Mouse (Mus musculus): ENCODE results near the gene Rorb.

The Rorb gene

DNA sequence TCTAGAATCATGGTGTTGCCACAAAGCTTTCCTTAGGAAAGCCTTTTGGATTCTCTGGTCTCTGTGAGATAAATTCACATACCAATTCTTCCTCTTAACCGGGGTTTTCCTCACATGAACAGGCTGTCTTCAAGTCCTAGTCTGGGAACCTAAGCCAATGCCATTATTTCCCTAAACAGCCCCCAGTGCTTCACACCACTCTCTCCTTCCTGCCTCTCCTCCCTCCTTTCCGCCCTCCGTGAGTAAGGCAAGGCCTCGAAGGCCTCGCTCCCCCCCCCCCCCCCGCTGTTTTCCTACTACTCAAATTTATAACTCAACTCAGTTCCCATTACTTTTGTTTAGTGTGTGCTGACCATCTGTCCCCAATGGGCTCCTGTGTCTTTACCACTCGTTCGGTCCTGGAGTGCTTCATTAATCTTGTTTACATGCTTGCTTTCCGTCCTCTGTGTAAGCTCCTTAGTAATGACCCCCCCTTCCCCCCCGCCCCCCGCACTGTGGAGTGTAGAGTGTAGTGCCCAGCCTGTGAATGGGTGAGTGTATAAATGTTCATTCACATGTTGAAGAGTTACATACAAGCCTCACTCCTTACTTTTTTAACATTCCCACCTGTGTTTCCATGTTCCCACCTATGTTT, 106.9 kb downstream of the Rorb start:
- DNase-seq = no peak

DNA sequence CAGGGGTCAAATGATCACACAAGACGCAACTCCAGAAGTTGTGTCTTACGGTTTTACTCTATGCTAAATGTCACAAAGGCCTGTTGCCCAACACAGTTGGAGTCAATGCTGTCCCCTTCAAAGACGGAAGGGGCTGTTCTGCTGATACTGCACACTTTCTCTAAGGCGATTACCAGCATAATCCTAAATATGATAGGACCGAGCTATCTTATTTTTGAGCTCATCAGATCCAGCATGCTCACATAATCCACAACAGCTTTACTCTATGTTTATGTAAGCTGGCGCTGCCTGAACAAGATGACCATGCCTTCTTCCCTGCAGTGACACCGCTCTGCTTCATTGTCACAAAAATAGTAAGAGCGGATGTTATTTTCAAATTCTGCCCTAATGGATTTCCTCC, 112.0 kb downstream of the Rorb start:
- DNase-seq = no peak

DNA sequence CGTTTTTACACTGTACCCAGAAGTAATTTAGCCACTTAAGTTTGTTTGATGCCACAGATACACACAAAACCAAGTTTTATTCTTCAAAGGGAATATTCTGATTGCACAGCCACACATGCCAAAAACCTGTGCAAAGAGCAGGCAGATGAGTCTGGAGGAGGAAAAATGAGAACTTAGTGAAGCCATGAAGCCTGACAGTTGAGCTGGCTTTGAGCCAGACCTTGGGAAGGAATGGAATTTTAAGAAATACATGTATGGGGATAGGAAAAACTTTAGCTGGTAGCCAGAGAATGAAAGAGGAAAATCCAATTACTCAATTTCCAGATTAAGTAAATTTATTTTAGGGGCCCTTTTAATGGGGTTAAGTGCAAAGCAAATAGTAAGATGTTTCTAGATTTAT, 113.3 kb downstream of the Rorb start:
- no peak for DNase-seq

DNA sequence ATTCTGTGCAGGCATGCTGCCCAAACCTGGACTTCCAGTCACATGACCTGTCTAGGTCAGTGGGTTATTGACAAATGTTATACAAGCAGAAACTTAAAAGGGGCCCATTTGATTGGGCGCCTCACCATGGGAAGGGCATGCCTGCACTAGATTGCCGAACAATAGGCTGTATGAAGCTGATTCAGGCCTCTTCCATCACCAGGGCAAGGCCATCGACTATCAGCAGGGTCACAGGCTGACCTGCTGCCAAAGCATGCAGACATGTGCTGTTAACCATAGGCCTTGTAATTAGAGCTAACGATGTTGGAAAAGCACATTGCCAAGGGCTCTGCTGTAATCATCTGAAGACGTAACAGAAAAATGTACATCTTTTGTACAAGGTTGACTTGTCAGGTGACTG, 131.0 kb downstream of the Rorb start:
- DNase-seq = no peak

DNA sequence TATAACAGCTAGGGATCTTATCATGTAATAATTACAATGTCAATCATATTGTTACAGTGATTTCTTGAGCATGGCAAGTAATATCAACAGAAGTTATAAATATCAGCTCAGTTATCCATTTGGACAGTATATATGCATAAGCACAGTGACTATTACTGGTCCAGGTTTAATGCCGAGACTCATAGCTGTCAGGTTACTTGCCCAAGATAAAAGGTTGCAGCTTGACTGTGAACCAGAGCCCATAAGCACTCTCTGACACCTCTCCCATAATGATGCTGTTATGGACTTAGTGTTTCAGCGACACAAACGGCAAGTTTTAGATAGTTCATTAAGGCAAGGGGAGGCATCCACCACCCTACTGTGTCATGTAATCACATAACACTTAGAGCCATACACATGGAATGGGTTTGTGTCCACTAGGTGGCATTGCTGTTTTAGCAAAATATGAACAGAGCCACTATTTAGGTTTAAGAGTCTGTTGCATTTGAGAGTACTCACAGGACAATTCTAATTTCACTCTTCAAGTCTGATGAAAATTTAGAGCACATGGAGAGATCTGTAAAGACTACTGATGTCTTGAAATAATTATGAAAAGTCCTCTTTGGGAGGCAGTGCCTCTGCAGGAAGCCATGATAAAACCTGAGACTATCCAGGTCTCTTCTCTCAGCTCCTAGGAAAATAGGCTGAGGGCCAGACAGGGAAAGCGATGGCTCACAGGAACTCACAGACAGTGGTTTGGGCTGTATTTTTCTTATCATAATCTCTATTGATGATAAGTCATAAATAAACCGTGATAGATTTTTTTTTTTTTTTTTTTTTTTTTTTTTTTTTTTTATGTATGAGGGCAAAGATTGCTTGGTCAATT, 136.0 kb downstream of the Rorb start:
- no peak for DNase-seq

DNA sequence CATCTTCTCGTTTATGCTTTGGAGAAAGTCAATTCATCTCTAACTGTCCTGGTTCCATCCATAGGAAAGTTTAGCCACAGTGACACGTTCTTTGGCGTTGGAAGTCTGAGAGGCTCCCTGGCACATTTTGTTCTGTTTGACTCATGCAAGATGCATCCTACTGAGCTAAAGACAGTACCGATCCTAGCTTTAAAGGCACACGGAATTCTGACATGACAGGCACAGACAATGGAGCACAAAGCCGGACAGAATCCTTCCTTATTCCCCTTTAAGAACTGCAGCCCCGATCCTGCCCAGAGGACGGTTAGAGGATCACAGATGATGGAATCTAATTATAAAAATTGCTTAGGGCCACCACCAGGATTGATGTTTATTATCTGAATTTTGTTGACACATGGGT, 141.6 kb downstream of the Rorb start:
- no peak for DNase-seq

DNA sequence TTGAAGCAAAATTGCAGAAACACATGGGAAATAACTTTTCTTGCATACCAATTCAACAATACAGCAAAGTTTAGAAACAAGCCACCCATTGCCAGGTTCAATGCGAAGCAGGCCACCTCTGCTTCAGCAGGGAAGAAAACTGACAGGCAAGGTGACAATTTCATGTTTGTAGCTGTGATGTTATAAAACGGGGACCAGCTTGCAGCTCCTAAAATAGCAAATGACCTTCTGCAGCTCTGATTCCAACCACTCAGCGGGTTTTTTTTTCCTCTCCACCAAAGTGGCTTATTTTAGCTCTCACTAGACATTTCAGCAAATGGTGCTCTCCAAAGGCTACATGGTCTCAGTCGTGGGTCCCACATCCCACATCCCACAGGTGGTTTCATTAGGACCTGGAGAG, 143.7 kb downstream of the Rorb start:
- no peak for DNase-seq

DNA sequence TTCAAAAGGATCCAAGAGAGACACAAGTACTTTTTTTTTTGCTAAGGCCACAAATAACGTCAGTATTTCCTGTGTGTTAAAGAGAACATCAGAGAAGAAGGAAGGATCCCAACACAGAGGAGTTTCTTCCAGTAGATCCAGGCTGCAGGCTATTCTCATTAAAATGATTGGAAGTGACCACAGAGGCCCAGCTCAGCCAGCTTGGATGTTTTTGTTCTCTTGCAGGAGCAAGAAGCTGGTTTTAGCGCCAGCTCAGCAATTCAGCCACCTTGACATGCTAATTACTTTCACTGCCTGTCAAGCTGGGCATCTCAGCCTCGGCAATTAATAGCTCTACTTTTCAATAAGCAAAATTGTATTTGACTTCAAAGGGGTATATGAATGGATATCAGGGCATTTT, 151.1 kb downstream of the Rorb start:
- DNase-seq = no peak

DNA sequence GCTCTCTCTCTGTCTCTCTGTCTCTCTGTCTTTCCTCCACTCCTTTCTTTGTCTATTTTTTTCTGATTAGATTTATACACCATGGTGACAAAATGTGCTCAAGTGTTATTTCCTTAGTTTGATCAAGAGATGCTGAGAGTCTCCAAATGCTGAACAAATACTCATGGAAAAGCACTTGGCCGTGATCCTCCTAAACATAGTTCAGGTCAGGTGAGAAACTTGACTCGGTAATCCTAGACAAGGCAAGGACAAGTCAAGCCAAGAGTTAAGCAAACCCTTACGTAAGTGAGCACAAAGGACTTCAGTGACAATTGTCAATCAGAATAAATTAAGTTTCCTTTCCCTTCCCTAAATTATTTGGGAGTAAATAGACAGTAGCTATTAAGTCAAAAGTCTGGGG, 158.2 kb downstream of the Rorb start:
- no peak for DNase-seq

DNA sequence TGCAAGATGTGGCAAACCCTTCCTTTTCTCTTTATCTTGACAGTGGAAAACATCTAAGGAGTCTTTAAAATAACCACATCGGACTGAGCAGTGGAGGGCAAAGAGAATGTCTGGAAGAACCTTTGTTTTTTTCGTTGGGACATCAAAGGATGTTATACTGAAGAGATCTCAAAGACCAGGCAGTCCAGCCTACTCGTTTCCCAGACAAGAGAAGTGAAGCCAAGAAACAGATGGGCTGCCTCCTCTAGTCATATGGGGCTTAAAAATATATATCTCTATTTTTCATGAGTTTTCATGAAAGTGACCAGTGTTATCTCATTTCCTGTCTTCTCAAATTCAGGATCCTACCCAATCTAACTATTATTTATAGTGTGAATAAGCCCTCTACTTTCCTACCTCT, 163.8 kb downstream of the Rorb start:
- DNase-seq = no peak

DNA sequence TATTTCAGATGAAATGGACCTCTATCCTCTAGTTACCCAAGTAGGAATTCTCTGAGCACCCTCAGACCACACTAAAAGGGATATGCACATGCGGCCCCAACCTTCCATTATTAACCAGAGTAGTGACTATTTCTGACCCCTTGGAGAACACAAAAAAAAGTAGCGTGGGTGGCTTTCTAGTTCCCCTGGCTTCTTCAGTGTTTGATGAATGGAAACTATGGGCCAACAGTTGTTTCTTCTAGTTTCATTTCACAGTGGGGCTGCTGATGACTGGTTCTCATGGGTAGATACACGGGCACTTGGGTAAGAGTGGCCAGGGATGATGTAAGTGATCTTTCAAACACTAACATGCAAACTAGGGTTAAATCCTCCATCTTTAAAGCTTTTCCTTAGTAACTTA, 165.7 kb downstream of the Rorb start:
- DNase-seq = no peak

DNA sequence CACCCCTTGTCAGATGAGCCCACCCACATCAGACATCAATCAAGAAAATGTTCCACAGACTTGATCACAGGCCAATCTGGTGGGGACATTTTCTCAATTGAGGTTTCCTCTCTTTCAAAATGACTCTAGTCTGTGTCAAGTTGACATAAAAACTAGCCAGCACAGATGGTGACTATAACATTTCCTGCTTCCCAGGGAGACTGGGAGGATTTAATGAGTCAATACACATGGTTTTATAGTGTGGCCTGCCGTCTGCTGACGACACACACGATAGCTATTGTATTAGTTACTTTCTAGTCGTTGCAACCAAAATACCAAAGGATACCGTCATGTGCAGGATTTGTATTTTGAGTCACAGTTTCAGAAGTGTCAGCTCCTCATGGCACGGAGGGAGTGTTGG, 169.6 kb downstream of the Rorb start:
- DNase-seq = no peak

DNA sequence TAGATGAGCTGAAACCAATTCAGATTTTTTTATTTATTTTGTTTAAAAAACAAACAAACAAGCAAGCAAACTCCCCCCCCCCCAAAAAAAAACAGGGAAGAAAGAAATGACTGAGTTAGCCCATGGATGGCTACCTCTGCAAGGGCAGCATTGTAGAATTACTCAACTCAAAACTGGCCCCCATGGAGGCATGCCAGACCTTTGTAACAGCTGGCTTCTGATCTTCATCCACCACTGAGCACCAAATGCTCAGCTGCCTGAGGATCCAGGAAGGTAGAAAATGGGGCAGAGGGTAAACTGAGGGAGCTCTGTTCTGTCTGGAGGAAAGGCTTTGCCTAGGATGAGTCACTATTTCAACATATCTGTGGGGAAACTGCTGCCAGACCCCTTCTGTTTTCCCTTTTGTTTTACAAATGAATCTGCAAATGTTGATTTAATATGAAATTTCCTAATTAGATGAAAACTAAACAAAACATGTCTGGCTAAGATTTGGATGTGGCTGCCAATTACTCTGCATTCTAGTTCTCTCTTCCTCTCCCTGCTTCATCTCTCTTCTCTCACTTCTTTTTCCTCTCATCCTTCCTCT, 199.1 kb downstream of the Rorb start:
- DNase-seq = no peak

DNA sequence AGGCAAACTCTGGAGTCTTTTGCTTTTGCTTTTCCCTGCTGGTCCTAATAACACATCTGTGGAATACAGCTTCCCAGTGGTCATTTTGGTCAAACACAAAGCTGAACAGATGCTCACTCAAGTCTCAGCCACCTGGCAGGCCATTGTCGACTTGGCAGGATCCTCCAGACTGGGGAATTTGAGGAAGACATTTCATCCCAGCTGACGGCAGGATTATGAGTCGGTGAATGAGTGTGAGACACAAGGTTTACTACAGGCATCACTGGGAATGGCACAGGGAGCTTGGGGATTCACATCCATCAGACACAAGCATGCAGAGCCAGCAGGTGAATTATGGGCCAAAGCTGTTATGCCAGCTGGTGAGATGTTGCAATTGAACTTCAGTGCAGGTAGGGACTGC, 201.4 kb downstream of the Rorb start:
- no peak for DNase-seq

DNA sequence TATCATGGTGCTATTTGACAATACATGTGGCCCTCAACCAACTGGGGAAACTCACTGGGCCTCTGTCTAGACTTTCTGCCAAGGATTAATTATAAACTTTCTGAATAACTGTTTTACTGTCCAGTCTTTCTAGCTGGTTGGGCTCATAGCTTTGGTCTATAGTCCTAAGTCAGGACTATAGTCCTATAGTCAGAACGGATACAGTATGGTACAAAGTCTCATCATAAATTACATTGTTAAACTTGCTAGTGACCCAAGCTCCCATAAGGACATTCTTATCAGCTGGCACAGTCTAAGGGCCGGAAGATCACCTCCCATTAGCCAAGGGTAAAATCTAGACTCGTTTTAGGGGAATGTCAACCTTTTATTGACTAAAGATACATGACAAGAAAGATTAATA, 205.5 kb downstream of the Rorb start:
- no peak for DNase-seq

DNA sequence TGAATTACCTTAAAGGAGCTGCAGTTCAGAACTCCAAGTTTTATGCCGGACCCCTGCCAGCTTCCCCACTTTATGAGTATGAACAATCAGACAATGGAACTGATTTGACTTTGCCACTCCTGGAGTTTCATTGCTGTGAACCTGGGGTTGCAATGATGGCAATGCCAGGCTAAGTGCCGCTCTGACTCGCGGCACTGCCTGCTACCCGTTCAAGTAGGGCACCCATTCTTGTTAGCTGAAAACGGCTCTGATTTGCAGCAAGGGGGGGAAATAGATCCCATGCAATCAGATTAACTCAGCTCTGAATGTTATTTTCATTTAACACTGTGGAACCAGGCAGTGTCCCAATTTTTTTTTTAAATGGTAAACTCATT, 208.3 kb downstream of the Rorb start:
- DNase-seq = no peak

DNA sequence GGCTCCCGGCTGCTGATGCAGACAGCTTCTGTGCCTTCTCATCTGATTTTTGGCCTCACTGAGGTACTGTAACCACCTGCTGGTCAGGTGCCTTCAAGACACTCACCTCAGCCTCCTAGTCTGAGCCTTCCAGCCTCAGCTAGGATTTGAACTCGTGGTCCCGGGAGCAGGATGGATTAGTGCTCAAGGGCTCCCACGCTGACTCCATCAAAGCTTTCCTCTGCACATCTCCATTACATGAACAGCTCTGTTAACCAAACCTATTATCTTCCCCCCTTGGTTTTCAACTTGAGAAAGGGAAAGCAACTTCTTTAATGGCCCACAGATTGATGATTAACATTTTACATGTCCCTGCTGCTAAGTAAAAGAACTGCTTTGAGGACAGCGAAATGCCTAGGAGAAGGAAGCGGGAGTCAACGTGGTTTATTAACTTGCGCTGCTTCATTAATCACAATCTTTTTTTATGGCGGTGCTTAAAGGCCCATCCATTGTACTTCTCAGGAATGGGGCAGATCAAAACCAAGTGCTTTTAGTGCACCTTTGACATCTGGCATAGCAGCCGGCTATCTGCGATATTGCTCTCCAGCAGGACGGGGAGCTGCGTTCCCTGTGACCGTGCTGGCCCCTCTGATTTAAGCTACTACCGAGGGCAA, 208.8 kb downstream of the Rorb start:
- no peak for DNase-seq

DNA sequence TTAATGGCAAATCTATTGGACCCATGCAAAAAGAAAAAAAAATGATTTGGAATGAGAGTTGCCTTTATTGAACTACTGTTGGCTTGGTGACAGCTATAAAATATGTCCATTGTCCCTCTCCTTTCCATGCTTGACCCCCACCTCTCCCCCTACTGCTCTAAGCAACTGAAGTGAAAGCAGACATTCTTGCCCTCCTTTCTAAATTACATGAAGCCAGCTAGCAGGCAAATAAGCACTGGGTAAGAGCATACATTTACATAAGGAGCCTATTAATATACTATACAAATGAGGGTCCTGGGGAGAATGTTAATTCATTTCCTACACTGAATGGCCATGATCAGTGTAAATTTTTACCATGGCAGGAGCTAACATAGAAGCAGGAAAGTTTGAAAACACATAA, 212.8 kb downstream of the Rorb start:
- no peak for DNase-seq

DNA sequence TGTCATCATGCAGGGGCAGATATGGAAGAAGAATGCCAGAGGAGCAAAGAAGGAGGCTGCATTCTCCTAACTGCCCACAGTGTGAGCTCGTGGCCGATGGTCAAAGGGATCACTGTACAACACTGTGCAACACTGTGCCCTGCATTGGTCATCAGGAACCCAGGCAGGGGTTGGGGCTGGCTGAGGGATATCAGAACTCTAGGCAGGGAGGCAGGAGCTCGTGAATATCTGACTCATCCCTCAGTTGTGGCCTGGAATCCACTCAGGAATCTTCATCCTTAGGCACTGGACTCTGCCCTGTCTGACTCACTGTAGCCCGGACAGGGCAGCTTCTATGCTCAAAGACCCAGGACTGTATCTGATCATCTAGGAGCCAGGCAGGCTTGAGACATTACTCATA, 220.8 kb downstream of the Rorb start:
- DNase-seq = no peak

DNA sequence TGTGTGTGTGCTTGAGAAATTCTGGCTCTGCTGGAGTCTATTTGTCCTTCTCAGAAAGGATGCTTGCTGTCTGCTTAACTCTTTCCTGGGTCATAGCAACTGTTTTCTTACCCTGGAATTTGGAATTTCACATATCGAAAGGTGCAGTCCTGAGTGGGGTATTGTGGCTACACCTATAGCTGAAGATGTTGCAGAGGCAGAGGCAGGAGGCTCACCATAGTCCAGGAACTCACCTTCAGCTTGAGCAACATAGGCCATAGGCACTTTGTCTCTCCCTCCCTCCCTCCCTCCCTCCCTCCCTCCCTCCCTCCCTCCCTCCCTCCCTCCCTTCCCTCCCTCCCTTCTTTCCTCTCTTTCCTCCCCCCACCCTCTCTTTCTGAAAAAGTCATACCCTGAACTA, 221.4 kb downstream of the Rorb start:
- no peak for DNase-seq

DNA sequence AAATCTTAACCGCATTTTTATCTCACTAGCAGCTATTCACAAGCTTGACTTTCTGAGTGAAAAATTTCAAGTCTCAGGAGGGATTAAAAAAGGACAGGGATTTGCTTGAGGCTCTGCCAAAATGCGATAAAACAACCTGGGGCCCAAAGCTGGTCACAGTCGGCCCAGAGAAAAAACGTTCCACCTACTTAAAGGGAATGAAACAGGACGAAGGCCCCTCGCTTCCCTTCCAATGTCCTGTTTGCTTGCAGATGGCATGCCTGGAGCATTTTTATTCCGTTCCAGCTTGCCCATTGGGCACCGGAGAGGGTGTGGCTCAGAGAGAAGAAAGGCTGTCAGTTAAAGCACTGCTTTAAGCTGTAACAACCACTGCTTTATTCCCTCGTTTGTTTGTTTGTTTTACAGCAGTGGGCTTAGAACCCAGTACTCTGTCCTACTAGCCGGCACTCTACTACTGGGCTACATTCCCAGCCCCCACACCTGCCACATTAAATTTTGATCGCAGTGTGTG, 221.8 kb downstream of the Rorb start:
- DNase-seq = no peak

DNA sequence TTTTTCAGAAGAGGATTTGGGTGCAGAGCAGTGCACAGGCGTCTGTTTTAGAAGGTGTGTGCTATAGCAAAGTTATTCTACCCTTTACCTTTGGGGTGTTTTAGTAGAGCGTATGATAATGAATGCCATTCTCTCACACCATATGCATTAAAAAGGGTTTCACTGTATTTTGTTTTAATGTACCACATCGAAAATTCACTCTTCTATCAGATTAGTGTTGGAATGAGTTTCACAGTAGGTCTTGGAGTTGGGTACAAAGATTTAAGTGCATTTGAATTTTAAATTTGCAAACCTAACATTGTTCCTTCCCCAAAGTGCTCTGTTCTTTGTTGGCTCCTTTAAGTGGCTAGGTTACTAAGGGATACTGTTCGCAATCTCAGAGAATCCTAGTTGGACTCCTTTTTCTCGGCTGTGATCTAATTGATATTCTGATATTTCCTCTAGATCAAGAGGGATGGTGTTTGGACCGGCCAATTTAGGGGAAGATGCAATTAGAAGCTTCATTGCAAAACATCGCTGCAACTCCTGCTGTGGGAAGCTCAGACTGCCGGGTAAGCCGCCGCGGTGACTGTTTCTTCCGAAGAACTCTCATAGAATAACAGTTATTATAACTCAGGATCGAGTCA, 222.4 kb downstream of the Rorb start:
- DNase-seq = no peak

All from spleen, adult 18-20 months (tissue).